Mouse (Mus musculus): ENCODE results near the gene Fam221a.

Gene Fam221a

DNA sequence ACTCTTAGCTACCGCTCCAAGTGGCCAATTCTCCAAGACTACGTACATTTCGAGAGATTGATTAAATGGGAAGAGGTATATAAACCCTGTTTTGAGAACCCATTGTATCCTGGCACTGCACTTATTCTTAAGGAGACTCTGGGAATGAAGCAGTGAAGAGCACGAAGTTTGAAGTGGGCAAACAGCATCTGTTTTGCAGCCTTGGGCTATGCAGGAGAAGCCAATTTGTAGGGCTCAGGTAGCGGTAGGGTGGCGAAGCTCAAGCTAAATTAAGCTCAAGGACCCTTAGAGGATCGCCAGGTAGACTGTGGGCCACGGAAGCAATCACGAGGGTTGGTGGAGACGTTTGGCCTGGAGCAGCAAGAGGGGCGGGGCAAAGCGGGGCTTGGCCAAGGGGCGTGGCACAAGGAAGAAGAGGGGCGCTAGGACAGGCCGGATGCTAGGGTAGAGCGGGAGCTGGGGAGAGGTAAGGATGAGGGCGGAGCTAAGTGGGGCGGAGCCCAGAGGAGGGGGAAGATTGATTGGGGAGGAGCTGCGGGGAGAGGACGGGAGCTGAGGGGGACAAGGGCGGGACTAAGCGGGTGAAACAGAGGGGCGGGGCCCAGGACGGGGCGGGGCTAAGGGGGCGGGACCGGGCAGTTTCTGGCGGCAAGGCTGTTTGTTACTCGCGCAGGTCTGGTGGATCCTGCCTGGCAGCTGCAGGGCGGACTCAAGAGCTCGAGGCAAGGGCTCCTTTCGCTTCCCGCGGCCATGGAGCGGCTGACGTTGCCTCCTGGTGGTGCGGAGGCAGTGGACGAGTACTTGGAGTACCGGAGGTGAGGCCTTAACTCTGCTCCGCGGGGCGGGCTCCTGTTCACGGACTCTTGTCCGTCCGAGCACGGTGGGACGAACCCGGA, at the start of gene Fam221a:
Gene Fam221a, plus strand, starts transcription at position 581 of the 896 bp plus-strand sequence.
- in situ Hi-C loops (cut with MboI) = no loop called here

DNA sequence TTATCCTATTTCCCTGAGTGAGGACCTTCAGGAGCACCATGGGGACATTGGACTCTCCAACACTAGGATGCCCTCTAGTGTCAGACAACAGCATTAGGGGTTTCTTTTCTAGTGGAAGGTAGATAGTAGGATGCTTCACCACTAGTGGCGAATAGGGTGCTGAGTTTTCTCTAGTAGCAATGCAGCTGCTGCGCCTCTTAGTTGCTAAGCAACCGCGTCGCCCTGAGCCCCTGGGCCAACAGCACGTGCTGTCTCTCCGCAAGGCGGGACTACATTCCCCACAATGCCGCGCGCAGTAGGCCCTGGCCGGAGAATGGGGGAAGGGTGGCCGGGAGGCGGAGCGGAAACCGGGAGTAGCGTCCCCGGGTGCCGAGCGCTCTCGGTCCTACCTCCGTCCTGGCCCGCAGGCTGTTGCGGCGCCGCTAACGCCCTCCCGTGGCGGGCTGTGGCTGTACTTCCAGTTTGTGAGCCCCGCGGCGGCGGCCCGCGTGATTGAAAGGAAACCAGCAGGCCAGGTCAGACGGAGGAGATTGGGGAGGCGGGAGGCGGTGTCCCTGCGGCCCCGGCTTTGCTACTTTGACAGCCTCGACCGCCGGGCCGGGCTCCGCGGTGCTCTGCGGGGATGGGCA, 48.5 kb upstream of the Fam221a start, which contains the start of gene Ccdc126:
Gene Ccdc126, plus strand, starts transcription at position 309 of the 629 bp plus-strand sequence.
- in situ Hi-C loops (cut with MboI) = no loop called here

- in situ Hi-C loops (cut with MboI) = no loop called here
Observed at GRCm38 (mm10) chr6:49319595-49320315, 47.8 kb upstream of the Fam221a start.

GRCm38 (mm10) chr6:49321341-49321740, 46.2 kb upstream of the Fam221a start:
- in situ Hi-C loops (cut with MboI) = no loop called here

- in situ Hi-C loops (cut with MboI) = no loop called here
Observed at GRCm38 (mm10) chr6:49322056-49322455, 45.5 kb upstream of the Fam221a start.

DNA sequence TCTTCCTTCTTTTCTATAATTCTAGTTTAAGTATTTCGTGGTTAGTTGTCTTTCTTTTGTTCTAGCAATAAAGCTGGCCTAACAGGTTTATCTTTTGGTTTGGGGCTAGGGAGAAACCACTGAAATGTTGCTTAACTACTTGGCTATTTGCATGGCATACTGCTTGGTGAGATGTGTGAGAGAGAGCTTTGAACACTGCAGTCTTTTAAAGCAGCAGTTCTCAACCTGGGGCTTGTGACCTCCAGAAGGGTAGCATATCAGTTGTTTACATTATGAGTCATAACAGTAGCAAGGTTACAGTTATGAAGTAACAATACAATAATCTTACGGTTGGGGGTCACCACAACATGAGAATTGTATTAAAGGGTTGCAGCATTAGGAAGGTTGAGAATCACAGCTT, 44.6 kb upstream of the Fam221a start:
- in situ Hi-C loops (cut with MboI) = no loop called here

DNA sequence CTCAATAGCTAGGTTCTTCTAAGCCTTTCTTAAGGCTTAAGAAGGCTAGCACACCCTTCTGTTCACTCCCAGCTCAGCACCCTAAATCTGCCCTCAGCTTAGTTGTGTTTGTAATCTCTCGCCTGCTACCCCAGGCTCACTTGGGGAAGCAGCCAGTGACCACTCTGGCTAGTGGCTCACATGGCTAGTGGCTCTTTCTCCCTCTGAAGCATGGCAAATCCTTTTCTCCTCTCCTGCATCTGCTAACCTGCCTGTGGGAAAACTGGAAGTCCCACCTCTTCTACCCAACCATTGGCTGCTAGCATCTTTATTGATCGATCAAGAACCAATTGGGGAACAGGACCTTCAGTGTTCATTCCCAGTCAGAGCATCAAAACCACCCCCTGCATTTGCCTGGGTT, 43.0 kb upstream of the Fam221a start:
- in situ Hi-C loops (cut with MboI) = no loop called here

DNA sequence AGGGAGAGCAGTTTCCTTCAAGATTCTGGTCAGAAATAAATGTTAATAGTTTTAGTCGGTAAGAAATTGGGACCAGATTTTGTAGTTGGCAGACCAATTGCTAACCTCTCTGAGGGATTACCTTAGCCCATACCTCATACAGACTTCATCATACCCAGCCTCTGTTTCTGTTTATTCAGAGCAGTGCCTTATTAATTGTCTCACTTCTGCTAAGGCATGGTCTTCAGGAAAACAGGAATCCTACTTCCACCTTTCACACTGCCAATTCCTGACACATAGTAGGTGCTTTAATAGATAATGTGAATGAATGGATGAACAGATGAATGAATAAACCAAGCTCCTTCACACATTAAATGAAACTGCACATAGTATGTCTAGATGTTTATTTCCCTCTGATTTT, 42.2 kb upstream of the Fam221a start:
- in situ Hi-C loops (cut with MboI) = no loop called here

DNA sequence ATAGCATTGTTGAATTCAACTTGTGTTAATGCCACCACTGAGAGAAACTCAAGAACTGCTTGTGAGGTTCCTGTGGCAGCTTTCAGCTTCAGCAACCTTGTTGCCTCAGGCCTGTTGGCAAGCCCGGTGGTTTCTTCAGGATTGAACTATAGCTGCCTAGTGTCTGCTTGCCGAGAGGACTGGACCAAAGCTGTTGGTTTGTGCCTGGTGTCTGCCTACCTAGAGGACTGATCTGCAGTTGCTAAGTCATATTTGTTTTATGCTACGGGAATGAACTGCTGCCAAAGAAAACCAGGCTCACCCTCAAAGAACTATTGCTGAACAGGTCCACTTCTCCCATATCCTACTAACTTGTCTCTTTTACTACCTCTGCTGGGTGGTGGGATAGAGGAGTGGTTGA, 40.7 kb upstream of the Fam221a start:
- in situ Hi-C loops (cut with MboI) = no loop called here

- in situ Hi-C loops (cut with MboI) = no loop called here
Observed at GRCm38 (mm10) chr6:49331369-49332059, 36.0 kb upstream of the Fam221a start.

GRCm38 (mm10) chr6:49332060-49332370, 35.5 kb upstream of the Fam221a start:
- in situ Hi-C loops (cut with MboI) = no loop called here

DNA sequence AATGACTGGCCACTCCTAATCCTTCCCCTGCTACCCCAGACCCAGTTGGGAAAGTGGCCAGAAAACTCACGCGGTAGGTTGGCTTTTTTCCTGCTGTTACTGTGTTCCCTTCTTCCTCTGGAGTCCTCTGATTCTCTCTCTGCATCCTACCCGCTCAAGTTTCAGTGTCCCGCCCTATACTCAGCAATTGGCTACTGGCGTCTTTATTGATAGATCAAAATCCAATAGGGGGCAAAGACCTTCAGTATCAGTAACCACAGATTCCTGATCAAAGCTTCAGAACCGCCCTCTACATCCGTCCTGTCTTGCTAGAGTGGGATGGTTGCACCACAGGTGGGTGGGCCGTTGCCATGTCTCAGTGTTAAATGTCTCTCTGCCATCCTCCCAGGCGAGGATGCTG, 29.0 kb upstream of the Fam221a start:
- in situ Hi-C loops (cut with MboI) = no loop called here

- in situ Hi-C loops (cut with MboI) = no loop called here
Observed at GRCm38 (mm10) chr6:49339145-49339544, 28.4 kb upstream of the Fam221a start.

DNA sequence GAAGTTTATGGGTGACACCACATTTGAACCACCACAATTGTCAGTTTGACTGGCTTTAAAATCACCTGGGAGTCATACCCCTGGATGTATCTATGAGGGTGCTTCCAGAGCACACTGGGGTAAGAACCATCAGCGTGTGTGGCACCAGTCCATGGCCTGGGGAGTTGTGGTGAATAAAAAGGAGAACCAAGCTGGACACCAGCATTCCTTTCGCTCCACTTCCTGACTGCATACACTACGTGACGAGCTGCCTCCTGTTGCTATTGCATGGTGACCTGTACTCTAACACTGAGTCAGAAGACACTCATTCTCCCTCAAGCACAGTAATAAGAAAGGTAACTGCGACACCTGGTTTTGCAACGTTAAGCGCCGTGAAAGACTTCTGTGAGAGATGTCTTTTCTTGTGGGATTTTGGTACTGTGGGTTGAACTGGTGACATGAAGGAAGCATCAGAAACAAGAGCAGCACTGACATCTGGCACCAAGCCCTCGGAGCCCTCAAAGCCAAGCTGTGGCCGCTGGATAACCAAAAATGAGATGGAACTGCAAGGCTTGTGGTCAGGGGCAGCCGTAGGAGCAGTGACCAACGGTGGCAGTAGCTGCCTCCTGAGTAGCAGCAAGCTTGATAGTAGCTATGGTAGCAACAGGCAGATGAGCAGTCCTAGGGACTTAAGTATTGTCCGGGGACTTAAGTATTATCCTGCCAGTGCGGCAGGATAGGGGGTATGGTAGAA, 23.6 kb upstream of the Fam221a start:
- in situ Hi-C loops (cut with MboI) = no loop called here

GRCm38 (mm10) chr6:49349826-49350225, 17.7 kb upstream of the Fam221a start:
- in situ Hi-C loops (cut with MboI) = no loop called here

- in situ Hi-C loops (cut with MboI) = no loop called here
Observed at GRCm38 (mm10) chr6:49354613-49355012, 12.9 kb upstream of the Fam221a start.

DNA sequence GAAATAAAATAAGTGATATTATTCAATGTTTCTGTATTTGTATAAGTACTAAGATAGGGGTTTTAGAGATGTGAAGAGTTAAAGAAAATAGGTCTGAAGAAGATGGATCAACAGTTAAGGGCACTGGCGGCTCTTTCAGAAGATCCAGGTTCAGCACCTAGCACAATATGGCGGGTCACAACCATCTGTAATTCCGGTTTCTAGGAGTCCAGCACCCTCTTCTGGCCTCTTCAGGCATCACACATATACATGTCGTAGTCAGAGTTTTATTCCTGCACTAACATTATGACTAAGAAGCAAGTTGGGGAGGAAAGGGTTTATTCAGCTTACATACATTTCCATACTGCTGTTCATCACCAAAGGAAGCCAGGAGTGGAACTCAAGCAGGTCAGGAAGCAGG, 12.4 kb upstream of the Fam221a start:
- in situ Hi-C loops (cut with MboI) = no loop called here

- in situ Hi-C loops (cut with MboI) = no loop called here
Observed at GRCm38 (mm10) chr6:49360420-49360819, 7.1 kb upstream of the Fam221a start.

DNA sequence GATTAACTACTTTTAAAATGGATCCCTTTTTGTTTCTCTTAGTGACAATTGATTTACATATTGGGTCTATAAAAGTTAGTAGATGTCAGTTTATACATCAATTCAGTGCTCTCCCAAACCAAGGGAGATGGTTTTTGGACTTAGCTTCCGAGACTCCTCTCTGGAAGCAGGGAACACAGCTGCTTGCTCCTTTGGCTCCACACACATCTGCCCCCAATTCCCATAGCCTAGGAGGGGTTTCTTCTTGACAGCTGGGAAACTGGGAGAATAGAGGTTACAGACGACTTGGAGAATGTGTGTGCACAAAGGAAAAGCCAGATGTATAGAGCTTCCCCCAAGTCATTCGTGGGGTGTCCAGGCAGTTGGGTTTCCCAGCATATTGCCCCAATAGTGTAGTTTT, 673 bp downstream of the Fam221a start:
- in situ Hi-C loops (cut with MboI) = no loop called here

DNA sequence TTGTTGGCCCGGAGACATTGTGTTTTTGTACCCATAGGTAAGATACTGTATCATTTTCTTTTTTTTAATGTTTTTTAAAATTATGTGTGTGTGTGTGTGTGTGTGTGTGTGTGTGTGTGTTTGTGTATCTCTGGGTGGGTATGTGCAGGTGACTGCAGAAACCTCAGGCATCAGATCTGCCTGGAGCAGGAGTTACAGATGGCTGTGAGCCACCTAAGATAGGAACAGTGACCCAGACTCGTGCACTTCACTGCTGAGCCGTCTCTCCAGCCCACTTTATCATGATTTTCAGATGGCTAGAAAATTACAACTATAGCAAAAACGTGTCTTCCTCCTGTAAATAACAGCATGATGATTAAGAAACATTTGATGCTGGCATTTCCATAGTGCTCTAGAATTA, 5.2 kb downstream of the Fam221a start:
- in situ Hi-C loops (cut with MboI) = no loop called here

GRCm38 (mm10) chr6:49373943-49374342, 6.4 kb downstream of the Fam221a start:
- in situ Hi-C loops (cut with MboI) = no loop called here

All from mature B cell (primary cell).